Mouse (Mus musculus) neural tube, embryonic 11.5 days (tissue): ENCODE results near the gene Zdhhc7. TPM values are rescaled to one million over a fixed set of nuclear protein-coding genes. Genes with fewer than 3 reads are reported as not detected.

Source experiments
- ATAC-seq: fragments of 200-750 bp; cut with Nextera tagmentation; 2 replicates; pipeline ENCODE4 v1.8.0; 2017; ENCODE audit warnings: moderate number of reproducible peaks, mild to moderate bottlenecking, moderate TSS enrichment, moderate library complexity; ENCODE audit not compliant: insufficient read depth, low FRiP score, low TSS enrichment
- DNase-seq: peaks from one replicate; pipeline ENCODE4 v3.0.0-alpha.2; 2015; ENCODE audit warnings: low spot score
- H3K27ac ChIP-seq: fragments of 300-500 bp; sonication (generic); 2 replicates; pipeline ENCODE4 v1.5.1; 2014; ENCODE audit warnings: low read depth, mild to moderate bottlenecking, low read length
- H3K27me3 ChIP-seq: fragments of 300-500 bp; sonication (generic); 2 replicates; pipeline ENCODE4 v1.6.1; 2014; ENCODE audit warnings: mild to moderate bottlenecking, low read length, mixed read lengths; ENCODE audit not compliant: control insufficient read depth, insufficient read depth
- H3K36me3 ChIP-seq: fragments of 300-500 bp; sonication (generic); 2 replicates; pipeline ENCODE4 v1.6.1; 2014; ENCODE audit warnings: mild to moderate bottlenecking, low read length, moderate library complexity, mixed read lengths; ENCODE audit not compliant: control insufficient read depth, insufficient read depth
- H3K4me1 ChIP-seq: fragments of 300-500 bp; sonication (generic); 2 replicates; pipeline ENCODE4 v1.6.1; 2014; ENCODE audit warnings: low read length, mixed read lengths; ENCODE audit not compliant: control insufficient read depth, insufficient read depth
- H3K4me2 ChIP-seq: fragments of 300-500 bp; sonication (generic); 2 replicates; pipeline ENCODE4 v1.6.1; 2014; ENCODE audit warnings: low read depth, mild to moderate bottlenecking, moderate library complexity
- H3K4me3 ChIP-seq: fragments of 300-500 bp; sonication (generic); 2 replicates; pipeline ENCODE4 v1.5.1; 2014; ENCODE audit warnings: low read depth, low read length
- H3K9ac ChIP-seq: fragments of 300-500 bp; sonication (generic); 2 replicates; pipeline ENCODE4 v1.6.1; 2014; ENCODE audit warnings: mild to moderate bottlenecking, low read length
- H3K9me3 ChIP-seq: fragments of 300-500 bp; sonication (generic); 2 replicates; pipeline ENCODE4 v1.6.1; 2016; ENCODE audit warnings: low read length; ENCODE audit not compliant: control insufficient read depth
- WGBS: fragments of 180-500 bp; shearing (Covaris S2); extraction: QIAGEN DNeasy Blood & Tissue Kit; methylation state at CpG from one replicate; pipeline ENCODE4 v1.1.7; 2014; 5-methylcytosine and 5-hydroxymethylcytosine counted together
- polyA plus RNA-seq: library from polyadenylated mRNA; unstranded; fragments of >200 nt; fragmentation: Nextera tagmentation; extraction: Ambion mirVana; gene quantifications from 2 replicates; pipeline ENCODE4 v1.2.1, GENCODE M21; 2014

The Zdhhc7 gene
- polyA plus RNA-seq, 1 experiment from 2014 or later: 33.9 TPM

- ATAC-seq (no peak), DNase-seq (no peak)
- Histone ChIP-seq H3K9me3 (no peaks in the 10 kb centered on the region), H3K9ac (no peak overlapping the region), H3K4me2 (no peak overlapping the region), H3K27me3 (no peaks in the 10 kb centered on the region), H3K4me3 (no peak overlapping the region), H3K4me1 (no peaks in the 10 kb centered on the region; the same call in 1 of the 2 replicates), H3K36me3 (no peaks in the 10 kb centered on the region), H3K27ac (no peak overlapping the region)
- WGBS: 90% methylated on average over 7 of the region's 7 CpGs
These were observed 34.4 kb upstream of the Zdhhc7 start for GRCm38 (mm10) chr8:120135687-120136086.

- WGBS: 86% methylated on average over 7 of the region's 7 CpGs
- no peak overlapping the region for H3K27ac ChIP-seq
- no peak overlapping the region for H3K9ac ChIP-seq
- H3K36me3 ChIP-seq: no peaks in the 10 kb centered on the region
- no peaks in the 10 kb centered on the region for H3K27me3 ChIP-seq
- H3K9me3 ChIP-seq: no peaks in the 10 kb centered on the region
- H3K4me3 ChIP-seq: no peak overlapping the region
- no peak for ATAC-seq
- no peak for DNase-seq
- H3K4me2 ChIP-seq: no peak overlapping the region
- no peaks in the 10 kb centered on the region for H3K4me1 ChIP-seq
These were observed 31.9 kb upstream of the Zdhhc7 start for GRCm38 (mm10) chr8:120133169-120133568.

GRCm38 (mm10) chr8:120131158-120131557 is 29.9 kb upstream of the Zdhhc7 start:
- Histone ChIP-seq H3K9ac (no peak overlapping the region), H3K4me2 (no peak overlapping the region), H3K27ac (no peak overlapping the region), H3K36me3 (no peaks in the 10 kb centered on the region), H3K9me3 (no peaks in the 10 kb centered on the region), H3K4me1 (peaks cover 2% of the 10 kb centered on the region; the same call in 1 of the 2 replicates), H3K27me3 (no peaks in the 10 kb centered on the region), H3K4me3 (no peak overlapping the region)
- WGBS: 84% methylated on average over 8 of the region's 8 CpGs
- no peak for DNase-seq
- no peak for ATAC-seq

GRCm38 (mm10) chr8:120129547-120129946 is 28.3 kb upstream of the Zdhhc7 start:
- no peak for ATAC-seq
- no peak overlapping the region for H3K4me3 ChIP-seq
- H3K36me3 ChIP-seq: no peaks in the 10 kb centered on the region
- DNase-seq: no peak
- H3K9ac ChIP-seq: no peak overlapping the region
- no peaks in the 10 kb centered on the region for H3K9me3 ChIP-seq
- H3K4me2 ChIP-seq: no peak overlapping the region
- H3K27ac ChIP-seq: no peak overlapping the region
- WGBS: 68% methylated on average over 4 of the region's 4 CpGs
- H3K4me1 ChIP-seq: peaks cover 6% of the 10 kb centered on the region; the same call in 1 of the 2 replicates
- no peaks in the 10 kb centered on the region for H3K27me3 ChIP-seq

- Histone ChIP-seq H3K4me3 (no peak overlapping the region), H3K9me3 (no peaks in the 10 kb centered on the region), H3K36me3 (no peaks in the 10 kb centered on the region), H3K27me3 (no peaks in the 10 kb centered on the region), H3K4me1 (peaks cover 6% of the 10 kb centered on the region; the same call in 1 of the 2 replicates), H3K9ac (no peak overlapping the region), H3K4me2 (no peak overlapping the region), H3K27ac (no peak overlapping the region)
- peak; percentile 19 for DNase-seq
- 40% methylated on average over 14 of the region's 14 CpGs for WGBS
- no peak for ATAC-seq
These were observed 25.3 kb upstream of the Zdhhc7 start for GRCm38 (mm10) chr8:120126357-120127161.

GRCm38 (mm10) chr8:120124836-120125389 is 23.6 kb upstream of the Zdhhc7 start:
- H3K27me3 ChIP-seq: no peaks in the 10 kb centered on the region
- H3K4me2 ChIP-seq: no peak overlapping the region
- H3K4me1 ChIP-seq: peaks cover 6% of the 10 kb centered on the region; the same call in 1 of the 2 replicates
- H3K27ac ChIP-seq: no peak overlapping the region
- no peaks in the 10 kb centered on the region for H3K36me3 ChIP-seq
- ATAC-seq (no peak), DNase-seq (peak; percentile 29)
- peak overlapping the region; percentile 10; the same call in 1 of the 2 replicates for H3K9ac ChIP-seq
- H3K9me3 ChIP-seq: no peaks in the 10 kb centered on the region
- no peak overlapping the region for H3K4me3 ChIP-seq
- 56% methylated on average over 7 of the region's 7 CpGs for WGBS

- Histone ChIP-seq H3K9ac (no peak overlapping the region), H3K27me3 (no peaks in the 10 kb centered on the region), H3K9me3 (no peaks in the 10 kb centered on the region), H3K4me1 (peaks cover 6% of the 10 kb centered on the region; the same call in 1 of the 2 replicates), H3K27ac (no peak overlapping the region), H3K36me3 (no peaks in the 10 kb centered on the region), H3K4me2 (no peak overlapping the region), H3K4me3 (no peak overlapping the region)
- no peak for ATAC-seq
- 55% methylated on average over 6 of the region's 6 CpGs for WGBS
- DNase-seq: no peak
These were observed 23.0 kb upstream of the Zdhhc7 start for GRCm38 (mm10) chr8:120124261-120124660.

GRCm38 (mm10) chr8:120120951-120121350 is 19.7 kb upstream of the Zdhhc7 start:
- no peaks in the 10 kb centered on the region for H3K9me3 ChIP-seq
- no peak for DNase-seq
- H3K27me3 ChIP-seq: peaks cover 1% of the 10 kb centered on the region; the same call in 1 of the 2 replicates
- WGBS: 64% methylated on average over 5 of the region's 5 CpGs
- H3K27ac ChIP-seq: no peak overlapping the region
- no peak overlapping the region for H3K4me2 ChIP-seq
- no peaks in the 10 kb centered on the region for H3K36me3 ChIP-seq
- no peak overlapping the region for H3K4me3 ChIP-seq
- H3K9ac ChIP-seq: no peak overlapping the region
- peaks cover 4% of the 10 kb centered on the region; the same call in 1 of the 2 replicates for H3K4me1 ChIP-seq
- no peak for ATAC-seq

- Histone ChIP-seq H3K27me3 (peaks cover 10% of the 10 kb centered on the region; the same call in 1 of the 2 replicates), H3K9ac (no peak overlapping the region), H3K4me2 (no peak overlapping the region), H3K9me3 (no peaks in the 10 kb centered on the region), H3K27ac (no peak overlapping the region), H3K36me3 (no peaks in the 10 kb centered on the region), H3K4me3 (no peak overlapping the region), H3K4me1 (peaks cover 3% of the 10 kb centered on the region; the same call in 1 of the 2 replicates)
- DNase-seq: no peak
- no peak for ATAC-seq
- 84% methylated on average over 6 of the region's 6 CpGs for WGBS
These were observed 18.6 kb upstream of the Zdhhc7 start for GRCm38 (mm10) chr8:120119931-120120330.
